Mouse (Mus musculus): ENCODE data around the gene Alox5ap. TPM values are rescaled to one million over a fixed set of nuclear protein-coding genes. Genes with fewer than 3 reads are reported as not detected.

The Alox5ap gene
- total RNA-seq, 2 experiments from 2014 or later, result 6.4 to 7.8 TPM

Small RNAs within 50 kb of the gene (microRNA-seq; reads per million reads assigned to microRNA genes)
- not detected for gene Gm24105

Other genes with a start within 250 kb of the Alox5ap start
- gene Uspl1, start 80.4 kb upstream of the Alox5ap start, total RNA-seq (2021), result 10 to 100 TPM; 53.5 to 61.5 TPM
- 100 to 1,000 TPM; 291 to 345 TPM for gene Hmgb1, start 80.3 kb upstream of the Alox5ap start, total RNA-seq (2021)
- gene Medag, start 147.0 kb downstream of the Alox5ap start, total RNA-seq (2021), result 1 to 10 TPM; 1.2 to 1.4 TPM
- 1 to 10 TPM in 1 of 2 experiments, under 1 TPM in 1; 0.56 to 1.3 TPM for gene Tex26, start 174.9 kb downstream of the Alox5ap start, total RNA-seq (2021)

All from left cerebral cortex, postnatal 4 days (tissue).